Mouse (Mus musculus) cerebellum, adult 2 months (tissue): ENCODE data around the gene Acsbg1.
"Not testable (repeated sequence)": the region's sequence is repeated elsewhere in the genome, so short reads cannot be mapped to it uniquely, and the experiment has no call there.

Source experiments
- CTCF ChIP-seq: fragments of 200-500 bp; IDR thresholded peaks from 2 replicates; pipeline ENCODE4 v1.5.1; 2011; ENCODE audit warnings: low read depth, mild to moderate bottlenecking, control low read depth, low read length, moderate library complexity, borderline replicate concordance; ENCODE audit not compliant: insufficient read depth
- POLR2A ChIP-seq: fragments of 200-500 bp; IDR thresholded peaks from 2 replicates; pipeline ENCODE4 v1.6.1; 2011; ENCODE audit warnings: low read length, control low read depth, borderline replicate concordance; ENCODE audit not compliant: insufficient read depth

DNA sequence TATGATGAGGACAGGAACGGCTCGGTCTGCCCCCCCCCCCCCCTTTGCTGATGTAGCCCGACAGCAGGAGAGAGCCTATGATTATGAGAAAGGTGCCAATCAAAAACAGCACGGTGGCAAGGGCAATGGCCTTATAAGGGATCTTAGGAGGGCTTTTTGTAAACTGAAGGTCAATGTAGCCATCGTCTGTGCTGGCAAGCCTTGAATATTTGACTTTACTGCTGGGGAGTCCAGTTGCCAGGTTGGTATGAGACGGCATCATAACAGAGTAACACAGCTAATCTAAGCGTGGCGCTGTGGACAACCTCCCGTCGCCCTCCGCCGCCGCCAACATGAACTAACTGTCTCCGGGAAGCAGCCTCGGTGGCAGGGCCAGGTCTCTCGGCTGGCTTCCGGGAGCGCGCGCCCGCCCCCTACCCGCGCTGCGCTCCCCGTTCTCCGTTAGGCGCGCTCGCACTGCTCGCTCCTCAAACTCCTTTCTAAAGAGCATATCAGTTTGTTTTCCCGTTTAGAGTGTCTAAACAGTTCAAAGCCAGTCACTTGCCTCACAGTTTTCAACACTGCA, 29.7 kb upstream of the Acsbg1 start:
- not testable (repeated sequence) for TF ChIP-seq CTCF, POLR2A
